Mouse (Mus musculus) kidney, embryonic 15.5 days (tissue): ENCODE results near the gene Gm42906. TPM values are rescaled to one million over a fixed set of nuclear protein-coding genes. Genes with fewer than 3 reads are reported as not detected.

Experiments used
- ATAC-seq: fragments of 200-750 bp; cut with Nextera tagmentation; replicated peaks from 2 replicates; pipeline ENCODE4 v1.8.0; 2017; ENCODE audit warnings: moderate TSS enrichment; ENCODE audit not compliant: low FRiP score
- H3K27ac ChIP-seq: fragments of 300-500 bp; sonication (generic); 2 replicates; pipeline ENCODE4 v1.5.1; 2015; ENCODE audit warnings: mild to moderate bottlenecking, inconsistent platforms
- H3K27me3 ChIP-seq: fragments of 300-500 bp; sonication (generic); 2 replicates; pipeline ENCODE4 v1.6.1; 2015; ENCODE audit warnings: inconsistent platforms
- H3K36me3 ChIP-seq: fragments of 300-500 bp; sonication (generic); 2 replicates; pipeline ENCODE4 v1.6.1; 2015; ENCODE audit warnings: inconsistent platforms
- H3K4me1 ChIP-seq: fragments of 300-500 bp; sonication (generic); 2 replicates; pipeline ENCODE4 v1.6.1; 2015; ENCODE audit warnings: inconsistent platforms
- H3K4me2 ChIP-seq: fragments of 300-500 bp; sonication (generic); 2 replicates; pipeline ENCODE4 v1.6.1; 2015; ENCODE audit warnings: moderate library complexity, mild to moderate bottlenecking, inconsistent platforms
- H3K4me3 ChIP-seq: fragments of 300-500 bp; sonication (generic); replicated peaks from 2 replicates; pipeline ENCODE4 v1.5.1; 2015; ENCODE audit warnings: mild to moderate bottlenecking, inconsistent platforms
- H3K9ac ChIP-seq: fragments of 300-500 bp; sonication (generic); 2 replicates; pipeline ENCODE4 v1.6.1; 2015; ENCODE audit warnings: mild to moderate bottlenecking, inconsistent platforms
- H3K9me3 ChIP-seq: fragments of 300-500 bp; sonication (generic); replicated peaks from 2 replicates; pipeline ENCODE4 v1.6.1; 2016; ENCODE audit warnings: inconsistent platforms
- WGBS: fragments of 180-500 bp; shearing (Covaris S2); methylation state at CpG from one replicate; pipeline ENCODE4 v1.1.7; 2015; ENCODE audit warnings: mixed read lengths; 5-methylcytosine and 5-hydroxymethylcytosine counted together
- polyA plus RNA-seq: library from polyadenylated mRNA; unstranded; fragments of >200 nt; fragmentation: Nextera tagmentation; extraction: Ambion mirVana; gene quantifications from 2 replicates; pipeline ENCODE4 v1.2.1, GENCODE M21; 2015

The Gm42906 gene
- polyA plus RNA-seq, 1 experiment from 2014 or later, result not detected

- Histone ChIP-seq H3K9ac (no peak overlapping the region), H3K27ac (no peak overlapping the region), H3K9me3 (no peaks in the 10 kb centered on the region), H3K4me2 (no peak overlapping the region), H3K27me3 (no peaks in the 10 kb centered on the region), H3K4me1 (peaks cover 8% of the 10 kb centered on the region), H3K4me3 (no peak overlapping the region), H3K36me3 (no peaks in the 10 kb centered on the region)
- ATAC-seq, result no peak
- 58% methylated on average over 4 of the region's 4 CpGs for WGBS
Observed at GRCm38 (mm10) chr5:151223696-151224366, 204.1 kb downstream of the Gm42906 start.

DNA sequence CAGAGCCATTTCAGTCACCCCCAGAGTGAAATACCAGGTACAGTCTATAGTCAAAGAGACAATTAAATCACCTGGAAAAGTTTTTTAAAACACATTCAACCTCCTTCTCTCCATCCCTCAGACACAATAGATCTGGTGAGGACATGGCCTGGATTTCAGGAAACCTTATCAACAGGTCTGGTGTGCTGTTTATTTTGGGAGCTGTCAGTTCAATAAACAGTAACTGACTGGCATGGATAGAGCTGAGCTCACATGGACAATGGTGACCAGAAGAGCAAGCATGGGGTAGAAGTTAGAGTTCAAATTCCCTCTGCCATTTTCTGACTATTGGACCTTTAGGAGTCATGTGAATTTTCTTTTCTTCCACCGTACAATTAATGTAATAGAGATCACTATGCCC, 205.2 kb downstream of the Gm42906 start:
- H3K9ac ChIP-seq, result no peak overlapping the region
- H3K9me3 ChIP-seq, result no peaks in the 10 kb centered on the region
- peaks cover 13% of the 10 kb centered on the region for H3K4me1 ChIP-seq
- H3K27me3 ChIP-seq, result no peaks in the 10 kb centered on the region
- H3K27ac ChIP-seq, result no peak overlapping the region
- ATAC-seq, result no peak
- no peak overlapping the region for H3K4me2 ChIP-seq
- no peaks in the 10 kb centered on the region for H3K36me3 ChIP-seq
- 98% methylated on average over 1 of the region's 1 CpGs for WGBS
- no peak overlapping the region for H3K4me3 ChIP-seq

DNA sequence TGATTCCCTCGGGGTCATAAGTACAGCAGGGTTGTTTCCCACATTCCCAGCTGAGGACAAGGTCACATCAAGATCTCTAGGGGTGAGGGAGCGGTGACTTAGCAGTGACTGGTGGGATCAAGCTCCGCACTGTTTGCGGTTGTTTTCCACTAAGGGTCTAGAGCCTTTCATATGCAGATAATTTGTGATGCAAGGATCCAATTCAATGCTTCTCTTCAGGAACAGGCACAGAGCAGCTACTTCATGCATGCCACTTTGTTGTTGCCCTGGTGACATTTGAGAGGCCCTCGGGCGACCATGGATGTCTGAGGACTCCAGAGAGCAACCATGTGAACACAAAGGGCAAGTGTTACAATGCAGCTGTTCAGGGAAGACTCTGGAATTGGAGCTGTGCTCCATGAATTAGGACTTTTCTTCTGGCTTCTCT, 209.3 kb downstream of the Gm42906 start:
- no peaks in the 10 kb centered on the region for H3K36me3 ChIP-seq
- peaks cover 18% of the 10 kb centered on the region for H3K4me1 ChIP-seq
- H3K27ac ChIP-seq, result peak overlapping the region; percentile 20
- no peak overlapping the region for H3K9ac ChIP-seq
- no peak overlapping the region for H3K4me3 ChIP-seq
- no peaks in the 10 kb centered on the region for H3K9me3 ChIP-seq
- peak; percentile 82 for ATAC-seq
- no peaks in the 10 kb centered on the region for H3K27me3 ChIP-seq
- H3K4me2 ChIP-seq, result no peak overlapping the region
- WGBS, result 31% methylated on average over 6 of the region's 6 CpGs

- Histone ChIP-seq H3K4me2 (no peak overlapping the region), H3K27ac (no peak overlapping the region), H3K9ac (no peak overlapping the region), H3K9me3 (no peaks in the 10 kb centered on the region), H3K27me3 (no peaks in the 10 kb centered on the region), H3K36me3 (no peaks in the 10 kb centered on the region), H3K4me3 (no peak overlapping the region), H3K4me1 (peaks cover 5% of the 10 kb centered on the region)
- ATAC-seq, result no peak
- WGBS, result 81% methylated on average over 3 of the region's 3 CpGs
Observed at GRCm38 (mm10) chr5:151213097-151213496, 214.9 kb downstream of the Gm42906 start.

DNA sequence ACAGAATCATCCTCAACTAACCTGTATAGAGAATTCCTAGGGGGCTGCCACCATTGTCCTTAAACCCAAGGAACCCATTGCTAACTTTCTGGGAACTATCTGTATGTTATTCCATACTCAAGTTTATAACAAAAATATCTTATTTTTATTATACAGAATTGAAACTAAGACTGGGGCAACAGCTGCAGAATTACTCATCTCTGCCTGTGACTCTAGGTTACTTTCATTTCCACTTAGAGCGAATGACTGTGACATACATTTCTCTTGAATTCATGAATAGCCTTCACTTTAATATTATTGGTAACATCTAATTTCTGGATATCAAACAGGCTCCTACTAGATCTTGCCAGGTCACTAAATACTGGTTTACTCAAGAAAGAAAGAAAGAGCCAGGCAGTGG, 217.1 kb downstream of the Gm42906 start:
- WGBS, result 91% methylated on average over 1 of the region's 1 CpGs

DNA sequence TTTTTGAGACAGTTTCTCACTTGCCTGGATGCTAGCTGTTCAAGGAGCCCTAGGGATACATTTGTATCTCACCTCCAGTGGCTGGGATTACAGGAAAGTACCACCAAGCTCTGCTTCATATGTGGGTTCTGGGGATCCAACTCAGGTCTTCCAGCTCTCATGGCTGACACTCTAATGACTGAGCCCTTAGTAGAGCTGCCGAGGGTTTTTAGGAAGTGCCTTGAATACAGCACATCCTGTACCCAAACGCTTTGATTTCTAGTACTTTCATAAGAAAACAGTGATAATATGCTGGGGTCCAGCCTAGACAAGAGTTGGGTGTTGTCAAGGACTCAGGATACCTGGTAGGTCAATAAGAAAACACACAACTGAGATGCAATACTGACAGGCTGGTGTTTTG, 217.9 kb downstream of the Gm42906 start:
- Histone ChIP-seq H3K9ac (no peak overlapping the region), H3K9me3 (no peaks in the 10 kb centered on the region), H3K36me3 (no peaks in the 10 kb centered on the region), H3K27me3 (no peaks in the 10 kb centered on the region), H3K27ac (no peak overlapping the region), H3K4me3 (no peak overlapping the region), H3K4me1 (no peaks in the 10 kb centered on the region), H3K4me2 (no peak overlapping the region)
- no peak for ATAC-seq
- WGBS, result 84% methylated on average over 2 of the region's 2 CpGs

More for the DNA sequence above, 217.1 kb downstream of the Gm42906 start:
- H3K27me3 ChIP-seq, result no peaks in the 10 kb centered on the region
- no peaks in the 10 kb centered on the region for H3K9me3 ChIP-seq
- H3K4me1 ChIP-seq, result no peaks in the 10 kb centered on the region
- no peak overlapping the region for H3K9ac ChIP-seq
- ATAC-seq, result no peak
- H3K27ac ChIP-seq, result no peak overlapping the region
- no peak overlapping the region for H3K4me2 ChIP-seq
- H3K4me3 ChIP-seq, result no peak overlapping the region
- no peaks in the 10 kb centered on the region for H3K36me3 ChIP-seq

- no peak overlapping the region for H3K4me3 ChIP-seq
- no peak overlapping the region for H3K4me2 ChIP-seq
- H3K27ac ChIP-seq, result no peak overlapping the region
- H3K4me1 ChIP-seq, result no peaks in the 10 kb centered on the region
- WGBS, result 88% methylated on average over 4 of the region's 4 CpGs
- no peak overlapping the region for H3K9ac ChIP-seq
- no peaks in the 10 kb centered on the region for H3K9me3 ChIP-seq
- ATAC-seq, result no peak
- no peaks in the 10 kb centered on the region for H3K36me3 ChIP-seq
- H3K27me3 ChIP-seq, result no peaks in the 10 kb centered on the region
Observed at GRCm38 (mm10) chr5:151205017-151205416, 222.9 kb downstream of the Gm42906 start.

- WGBS, result 52% methylated on average over 5 of the region's 5 CpGs
- Histone ChIP-seq H3K9me3 (no peaks in the 10 kb centered on the region), H3K36me3 (no peaks in the 10 kb centered on the region), H3K9ac (no peak overlapping the region), H3K4me1 (no peaks in the 10 kb centered on the region), H3K27me3 (no peaks in the 10 kb centered on the region), H3K27ac (no peak overlapping the region; the same call in 1 of the 2 replicates), H3K4me2 (no peak overlapping the region), H3K4me3 (no peak overlapping the region)
- ATAC-seq, result no peak
Observed at GRCm38 (mm10) chr5:151202925-151203324, 225.0 kb downstream of the Gm42906 start.

DNA sequence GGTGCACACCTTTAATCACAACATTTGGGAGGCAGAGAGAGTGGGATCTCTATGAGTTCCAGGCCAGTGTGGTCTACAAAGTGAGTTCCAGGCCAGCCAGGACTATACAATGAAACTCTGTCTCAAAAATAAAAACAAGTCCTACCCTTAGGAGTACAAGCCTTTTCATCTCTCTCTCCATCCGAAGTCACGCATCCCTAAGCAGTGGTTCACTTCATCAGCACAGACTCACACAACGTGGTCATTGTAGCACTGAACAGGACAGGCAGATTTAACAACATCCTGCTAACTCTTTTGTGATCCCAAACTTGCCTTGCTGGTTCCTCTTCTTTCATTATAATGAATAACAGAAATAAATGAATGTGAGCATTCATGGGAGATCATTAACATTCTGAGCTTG, 226.7 kb downstream of the Gm42906 start:
- H3K4me1 ChIP-seq, result 0 out of 2 replicates have a peak, but pooled peaks cover 3% of the 10 kb centered on the region
- no peak overlapping the region for H3K9ac ChIP-seq
- 0 out of 2 replicates have a peak, but pooled peaks have one; percentile 60 for ATAC-seq
- WGBS, result 74% methylated on average over 3 of the region's 3 CpGs
- no peaks in the 10 kb centered on the region for H3K27me3 ChIP-seq
- no peak overlapping the region for H3K27ac ChIP-seq
- no peaks in the 10 kb centered on the region for H3K36me3 ChIP-seq
- no peaks in the 10 kb centered on the region for H3K9me3 ChIP-seq
- no peak overlapping the region for H3K4me3 ChIP-seq
- no peak overlapping the region for H3K4me2 ChIP-seq

DNA sequence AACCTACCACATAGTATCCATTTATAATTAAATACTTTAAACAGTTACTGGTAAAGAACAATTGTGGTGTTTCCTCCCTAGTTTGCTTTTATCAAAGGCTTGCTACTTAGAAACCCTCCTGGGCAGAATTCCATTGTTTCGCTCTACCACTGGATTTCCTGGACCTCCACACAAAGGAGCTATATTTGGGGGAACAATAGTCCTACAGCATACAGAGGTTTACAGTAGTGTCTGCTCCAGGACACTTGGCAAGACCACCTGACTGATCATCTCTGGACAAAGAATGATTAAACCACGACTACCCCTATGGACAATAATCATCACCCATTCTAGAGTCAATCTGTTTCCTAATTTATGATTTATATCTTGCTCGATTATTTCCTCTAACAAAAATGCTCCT, 228.7 kb downstream of the Gm42906 start:
- no peak for ATAC-seq
- no peak overlapping the region for H3K9ac ChIP-seq
- H3K4me1 ChIP-seq, result 0 out of 2 replicates have a peak, but pooled peaks cover 3% of the 10 kb centered on the region
- H3K9me3 ChIP-seq, result no peaks in the 10 kb centered on the region
- no peak overlapping the region for H3K4me3 ChIP-seq
- no peaks in the 10 kb centered on the region for H3K36me3 ChIP-seq
- no peaks in the 10 kb centered on the region for H3K27me3 ChIP-seq
- no peak overlapping the region for H3K4me2 ChIP-seq
- H3K27ac ChIP-seq, result no peak overlapping the region
- 74% methylated on average over 3 of the region's 3 CpGs for WGBS

DNA sequence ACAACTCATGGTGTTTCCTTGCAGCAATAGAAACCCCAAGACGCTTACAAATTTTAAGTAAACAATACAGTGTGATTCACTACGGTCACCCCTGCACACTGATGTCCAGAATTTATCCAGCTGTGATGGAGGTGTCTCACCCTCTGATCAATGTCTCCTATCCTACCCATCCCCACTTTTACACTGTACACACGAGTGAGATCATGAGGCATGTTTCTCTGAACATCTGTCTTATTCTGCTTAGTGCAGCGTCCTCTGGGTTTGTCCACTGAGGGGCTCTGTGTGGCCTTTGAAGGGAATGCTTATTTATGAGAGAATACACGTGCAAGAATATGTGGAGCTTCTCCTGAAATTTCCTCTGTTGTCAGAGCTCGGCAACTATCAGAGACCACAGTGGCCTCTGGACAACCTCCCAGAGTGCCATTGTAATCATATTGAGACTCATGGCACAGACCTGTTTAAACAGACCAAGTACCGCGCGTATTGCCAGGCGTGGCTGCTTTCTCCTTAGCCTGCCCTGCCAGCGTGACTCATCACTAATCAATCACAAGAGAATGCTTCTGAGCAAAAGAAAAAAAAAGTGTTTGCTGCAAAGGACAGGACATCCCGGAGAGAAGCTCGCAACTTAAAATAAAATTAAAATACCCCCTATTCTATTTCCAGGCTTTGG, 231.2 kb downstream of the Gm42906 start:
- WGBS, result 73% methylated on average over 13 of the region's 13 CpGs
- Histone ChIP-seq H3K9ac (no peak overlapping the region), H3K4me3 (no peak overlapping the region), H3K27me3 (no peaks in the 10 kb centered on the region), H3K27ac (no peak overlapping the region), H3K4me1 (peaks cover 7% of the 10 kb centered on the region; the same call in 1 of the 2 replicates), H3K4me2 (no peak overlapping the region), H3K36me3 (no peaks in the 10 kb centered on the region), H3K9me3 (no peaks in the 10 kb centered on the region)
- ATAC-seq, result no peak

- H3K4me2 ChIP-seq, result no peak overlapping the region
- ATAC-seq, result no peak
- H3K4me3 ChIP-seq, result no peak overlapping the region
- H3K36me3 ChIP-seq, result no peaks in the 10 kb centered on the region
- no peaks in the 10 kb centered on the region for H3K27me3 ChIP-seq
- no peak overlapping the region for H3K27ac ChIP-seq
- no peaks in the 10 kb centered on the region for H3K9me3 ChIP-seq
- 60% methylated on average over 3 of the region's 3 CpGs for WGBS
- peaks cover 20% of the 10 kb centered on the region for H3K4me1 ChIP-seq
- H3K9ac ChIP-seq, result no peak overlapping the region
Observed at GRCm38 (mm10) chr5:151193885-151194520, 234.0 kb downstream of the Gm42906 start.
